Mouse (Mus musculus) stomach, postnatal 0 days (tissue): Measurements from ENCODE around the gene Sez6l.
"Not testable (repeated sequence)": the region's sequence is repeated elsewhere in the genome, so short reads cannot be mapped to it uniquely, and the experiment has no call there.

Source experiments
- CTCF ChIP-seq: IDR thresholded peaks from 2 replicates; pipeline ENCODE4 v1.5.1; 2016; ENCODE audit warnings: antibody characterized with exemption, low read depth, mild to moderate bottlenecking, moderate library complexity
- EP300 ChIP-seq: optimal IDR thresholded peaks from 2 replicates; pipeline ENCODE3; 2016; ENCODE audit warnings: antibody characterized with exemption

- not testable (repeated sequence) for TF ChIP-seq CTCF, EP300
Observed at GRCm38 (mm10) chr5:112412781-112413180, 164.2 kb downstream of the Sez6l start.
